Mouse (Mus musculus) liver, embryonic 14.5 days (tissue): ENCODE data around the gene Pou2f1.

ENCODE experiments used
- CTCF ChIP-seq: IDR thresholded peaks from 2 replicates; pipeline ENCODE4 v1.5.1; 2016; ENCODE audit warnings: antibody characterized with exemption, low read depth, control low read depth
- EP300 ChIP-seq: IDR thresholded peaks from 2 replicates; pipeline ENCODE4 v1.6.1; 2016; ENCODE audit warnings: antibody characterized with exemption, low read depth

- no peak for TF ChIP-seq EP300
- TF ChIP-seq CTCF, result no peak
These were observed 21.5 kb upstream of the Pou2f1 start for GRCm38 (mm10) chr1:166023981-166024380.
